Mouse (Mus musculus) adrenal gland (tissue): ENCODE data around the gene Gna12.

Experiments used
- intact Hi-C: fragments of 180-260 bp; cut with DNase I; formaldehyde crosslinking; loops from one replicate; pipeline ENCODE4 v1.15.1; 2025

Gene Gna12

DNA sequence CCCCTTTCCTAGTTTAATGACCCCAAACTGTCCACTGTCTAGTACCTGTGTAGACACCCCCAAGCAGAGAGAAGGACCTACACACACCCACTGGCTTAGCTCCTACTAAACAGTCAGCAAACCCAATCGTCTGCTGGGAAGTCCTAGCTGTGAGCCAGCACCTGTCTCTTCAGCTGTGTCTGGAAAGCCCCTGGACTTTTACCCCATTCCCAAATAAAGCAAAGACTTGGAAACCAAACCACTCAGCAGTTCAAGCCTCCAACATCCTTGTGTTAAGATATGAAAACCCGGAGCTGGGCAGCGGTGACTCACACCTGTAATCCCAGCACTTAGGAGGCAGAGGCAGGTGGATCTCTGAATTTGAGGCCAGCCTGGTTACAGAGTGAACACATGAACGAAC, 63.7 kb downstream of the Gna12 start:
- intact Hi-C loops = loop anchor here (5.0 kb wide), 1 partner anchor 61 kb away; no protein-coding TSS in a partner anchor

DNA sequence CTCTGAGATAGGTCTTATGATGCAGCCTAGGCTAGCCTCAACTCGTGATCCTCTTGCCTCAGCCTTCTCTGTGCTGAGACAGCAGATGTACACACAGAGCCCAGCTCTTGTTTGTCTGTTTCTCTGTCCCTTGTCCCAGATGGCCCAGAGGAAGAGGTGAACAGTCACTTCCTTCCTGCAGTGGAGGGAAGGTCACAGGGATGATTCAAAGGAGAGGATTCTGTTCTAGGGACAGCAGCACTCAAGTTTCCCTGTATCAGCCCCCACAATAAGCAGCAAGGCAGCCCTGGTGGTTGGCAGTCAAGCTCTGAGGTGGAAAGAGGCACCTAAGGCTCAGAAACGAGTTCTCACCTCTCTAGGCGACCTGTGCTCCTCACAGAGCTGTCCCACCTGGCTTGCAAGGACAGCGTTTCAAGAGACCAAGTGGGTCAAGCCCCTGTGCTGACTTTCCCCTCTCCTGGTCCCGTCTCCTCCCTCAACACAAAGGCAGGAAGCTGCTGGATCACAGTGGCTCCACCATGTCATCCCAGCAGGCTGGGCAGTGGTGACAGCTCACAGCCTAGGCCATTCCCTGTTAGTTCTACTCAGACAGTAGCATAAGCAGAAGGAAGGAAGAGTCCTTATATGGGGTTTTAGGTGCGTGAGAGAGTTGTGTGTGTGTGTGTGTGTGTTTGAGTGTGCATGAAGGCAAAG, 65.2 kb downstream of the Gna12 start:
- intact Hi-C loops = loop anchor here (5.0 kb wide), 1 partner anchor 62 kb away; no protein-coding TSS in a partner anchor

DNA sequence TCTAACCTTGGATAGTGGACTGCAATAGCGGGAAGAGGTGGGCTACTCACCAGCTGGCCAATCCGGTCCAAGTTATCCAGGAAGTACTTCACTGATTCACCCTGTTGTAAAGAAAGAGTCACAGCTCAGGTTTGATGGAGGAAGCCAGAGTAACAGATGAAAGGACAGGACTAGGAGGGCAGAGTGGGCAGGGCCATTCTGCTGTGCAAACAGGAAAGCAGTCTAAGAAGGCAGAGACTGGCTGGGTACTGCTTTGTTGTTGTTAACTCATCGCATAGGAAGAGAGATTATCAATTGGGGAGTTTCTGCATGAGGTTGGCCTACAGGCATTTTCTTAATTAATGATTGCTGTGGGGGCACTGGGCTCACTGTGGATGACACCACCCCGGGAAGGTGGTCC, 67.7 kb downstream of the Gna12 start:
- intact Hi-C loops = no loop called here

DNA sequence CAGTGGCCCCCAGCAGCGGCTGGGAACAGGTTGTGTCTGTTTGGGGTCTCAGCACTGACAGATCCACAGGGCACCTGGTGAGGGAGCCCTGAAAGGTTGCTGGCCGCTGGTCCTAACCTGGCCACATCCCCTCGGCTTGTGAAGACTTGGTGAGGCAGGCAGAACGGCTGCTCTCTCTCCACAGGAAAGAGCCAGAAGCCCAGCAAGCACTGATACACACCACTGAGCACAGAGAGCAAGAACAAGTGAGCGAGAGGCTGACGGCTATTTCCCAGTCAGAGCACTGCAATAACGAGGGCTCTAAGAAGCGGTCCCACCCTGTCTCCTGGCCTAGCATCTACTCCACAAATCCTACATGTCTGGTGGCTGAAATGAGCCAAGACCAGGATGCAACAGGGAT, 71.4 kb downstream of the Gna12 start:
- intact Hi-C loops = no loop called here

DNA sequence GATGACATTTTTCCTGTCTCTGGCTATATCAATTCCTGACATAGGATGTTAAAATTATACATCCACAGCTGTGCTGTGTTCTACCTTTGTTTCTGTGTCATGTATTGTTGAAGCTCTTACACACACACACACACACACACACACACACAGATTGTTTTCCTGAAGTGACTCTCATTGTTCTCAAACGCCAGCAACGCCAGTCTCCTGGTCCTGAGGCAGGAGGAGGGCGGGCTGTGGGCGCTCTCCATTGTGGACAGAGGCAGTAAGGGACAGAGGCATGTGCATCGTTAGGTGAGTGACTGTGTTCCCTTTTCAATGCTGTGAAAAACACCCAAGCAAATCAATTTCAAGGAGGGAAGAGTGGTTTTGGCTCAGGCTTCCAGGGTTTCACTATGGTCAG, 77.0 kb downstream of the Gna12 start:
- intact Hi-C loops = loop anchor here (2.0 kb wide), 1 partner anchor 212 kb away; no protein-coding TSS in a partner anchor

DNA sequence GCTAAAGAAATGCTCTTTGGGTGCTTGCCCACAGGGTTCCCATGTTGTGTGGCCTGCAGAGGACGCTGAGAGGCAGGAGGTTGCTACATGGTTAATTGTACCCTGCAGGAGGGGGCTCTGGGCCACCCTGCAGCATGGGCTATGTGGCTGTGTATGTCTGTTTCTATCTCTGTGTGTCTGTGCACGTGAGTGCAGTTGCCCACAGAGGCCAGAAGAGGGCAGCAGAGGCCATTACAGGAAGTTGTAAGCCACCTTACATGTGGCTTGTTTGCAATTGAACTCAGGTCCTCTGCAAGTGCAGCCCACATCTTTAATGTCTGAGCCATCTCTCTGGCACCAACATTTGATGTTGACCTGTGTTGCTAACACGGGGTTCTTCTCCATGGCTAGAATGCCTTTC, 77.6 kb downstream of the Gna12 start:
- intact Hi-C loops = loop anchor here (2.0 kb wide), 1 partner anchor 212 kb away; no protein-coding TSS in a partner anchor

DNA sequence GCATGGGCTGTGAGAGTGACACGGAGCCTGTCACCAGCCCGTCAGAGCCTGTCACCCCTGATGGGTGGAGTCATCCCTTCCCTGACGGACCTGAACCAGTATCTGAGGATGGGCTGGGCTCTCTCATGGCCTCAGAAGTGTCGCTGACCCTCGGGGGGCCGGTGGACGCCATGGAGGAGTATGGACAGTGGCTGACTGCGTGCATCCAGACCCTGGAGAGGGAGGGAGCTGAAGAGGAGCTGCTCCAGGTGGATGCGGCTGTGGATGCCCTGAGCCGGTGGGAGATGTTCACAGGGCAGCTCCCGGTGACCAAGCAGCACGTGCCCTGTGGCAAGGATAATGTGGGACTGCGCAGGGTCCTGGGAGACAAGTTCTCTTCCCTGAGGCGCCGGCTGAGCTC, 78.2 kb downstream of the Gna12 start:
- intact Hi-C loops = loop anchor here (2.0 kb wide), 1 partner anchor 211 kb away; no protein-coding TSS in a partner anchor

DNA sequence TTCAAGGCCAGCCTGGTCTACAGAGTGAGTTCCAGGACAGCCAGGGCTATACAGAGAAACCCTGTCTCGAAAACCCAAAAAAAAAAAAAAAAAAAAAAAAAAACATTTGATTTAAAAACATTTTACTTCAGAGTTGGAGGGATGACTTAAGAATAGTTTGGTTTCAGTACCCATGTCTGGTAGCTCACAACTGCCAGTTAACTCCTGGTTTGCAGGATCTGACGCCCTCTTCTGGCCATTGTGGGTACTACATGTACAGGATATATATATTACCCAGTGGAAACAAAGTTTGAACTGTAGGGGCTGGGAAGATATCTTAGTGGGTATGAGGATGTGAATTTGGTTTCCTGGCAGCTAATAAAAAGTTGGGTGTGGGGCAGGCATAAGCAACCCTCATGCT, 79.3 kb downstream of the Gna12 start:
- intact Hi-C loops = no loop called here

DNA sequence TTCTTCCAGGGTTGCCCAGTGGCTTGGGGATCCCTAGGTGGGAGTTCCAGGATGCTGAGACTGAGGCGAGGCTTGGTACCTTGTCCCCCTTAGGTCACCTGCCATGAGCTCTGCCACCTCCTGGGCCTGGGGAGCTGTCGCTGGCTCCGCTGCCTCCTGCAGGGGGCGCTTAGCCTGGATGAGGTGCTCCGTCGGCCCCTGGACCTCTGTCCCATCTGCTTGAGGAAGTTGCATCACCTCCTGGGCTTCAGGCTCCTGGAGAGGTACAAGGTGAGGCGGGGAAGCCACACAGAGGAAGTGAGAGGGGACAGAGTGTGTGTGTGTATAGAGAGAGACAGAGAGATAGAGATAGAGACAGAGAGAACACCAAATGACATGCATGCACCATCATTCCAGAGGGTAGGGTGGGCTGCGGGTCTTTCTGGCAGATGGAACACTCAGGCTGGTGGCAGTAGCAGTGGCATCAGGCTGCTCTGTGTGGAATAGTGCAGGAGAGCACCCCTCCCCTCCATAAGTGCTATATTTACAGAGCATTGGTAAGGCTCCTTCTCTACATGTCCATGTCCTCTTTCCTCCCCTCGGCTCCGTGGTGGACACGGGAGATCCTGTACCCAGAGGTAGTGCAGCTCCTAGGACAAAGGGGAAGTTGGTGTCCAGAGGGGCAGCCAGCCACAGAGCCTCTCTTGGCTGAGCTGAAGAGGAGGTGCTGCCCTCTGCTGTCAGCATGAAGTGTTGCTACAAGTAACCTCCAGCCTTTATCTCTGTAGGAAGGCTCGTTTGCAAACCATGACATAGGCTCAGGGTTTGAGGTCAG, 81.0 kb downstream of the Gna12 start:
- intact Hi-C loops = loop anchor here (5.0 kb wide), 1 partner anchor 42 kb away; the partner anchor contains the start of gene Brat1

DNA sequence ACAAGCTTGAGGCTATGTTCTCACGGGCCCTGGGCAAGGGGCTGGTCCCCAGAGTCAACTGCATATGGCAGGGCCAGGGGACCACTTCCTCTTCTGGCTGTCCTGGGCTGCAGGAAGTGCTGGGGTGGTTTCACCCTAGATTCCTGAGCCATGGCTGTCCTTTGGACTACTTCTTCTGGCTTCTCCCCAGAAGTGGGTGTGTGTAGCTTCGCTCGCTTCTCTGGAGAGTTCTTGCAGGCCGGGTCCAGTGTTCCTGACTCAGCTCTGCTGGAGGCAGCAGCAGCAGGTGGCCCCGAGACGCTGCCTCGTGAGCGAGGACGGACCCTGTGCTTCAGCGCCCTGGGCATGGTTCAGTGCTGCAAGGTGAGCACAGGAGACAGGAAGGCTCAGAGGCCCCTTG, 81.8 kb downstream of the Gna12 start:
- intact Hi-C loops = loop anchor here (5.0 kb wide), 1 partner anchor 41 kb away; the partner anchor contains the start of gene Brat1

DNA sequence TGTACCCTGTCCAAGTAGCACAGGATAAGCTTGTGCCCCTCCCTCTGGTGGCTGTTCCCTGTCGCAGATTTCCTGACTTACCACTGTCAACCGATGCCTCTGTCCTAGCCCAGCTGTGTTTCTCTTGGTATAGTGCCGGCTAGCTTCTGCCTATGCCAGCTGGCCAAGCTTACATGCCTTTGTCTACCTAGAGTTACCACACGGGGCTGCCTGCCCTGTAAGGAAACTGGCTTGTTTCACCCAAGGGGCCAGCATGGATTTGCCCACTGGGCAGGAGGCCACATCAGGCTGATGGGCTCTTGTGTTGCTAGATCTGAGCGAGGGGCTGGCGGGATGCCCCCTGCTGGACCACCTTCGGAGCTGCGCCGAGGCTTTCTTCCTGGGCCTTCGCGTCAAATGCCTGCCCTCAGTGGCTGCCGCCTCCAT, 86.5 kb downstream of the Gna12 start:
- intact Hi-C loops = no loop called here

DNA sequence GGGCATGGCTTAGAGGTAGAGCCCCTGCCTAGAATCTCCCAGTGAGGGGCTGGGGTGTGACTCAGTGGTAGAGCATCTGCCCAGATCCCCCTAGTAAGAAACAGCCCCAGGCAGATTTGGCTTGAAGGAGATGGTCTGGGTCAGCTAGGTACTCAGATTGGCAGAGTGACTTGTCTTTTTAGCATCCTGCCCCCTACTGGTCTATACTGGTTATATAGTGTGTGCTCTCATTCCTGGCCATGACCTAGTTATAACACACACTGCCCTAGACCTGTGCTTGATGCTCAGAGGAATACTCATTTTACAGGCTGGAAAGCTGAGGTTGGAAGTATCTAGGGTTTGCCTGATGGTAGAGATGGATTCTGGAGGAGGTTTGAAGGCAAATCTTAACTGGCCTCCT, 88.4 kb downstream of the Gna12 start:
- intact Hi-C loops = no loop called here

DNA sequence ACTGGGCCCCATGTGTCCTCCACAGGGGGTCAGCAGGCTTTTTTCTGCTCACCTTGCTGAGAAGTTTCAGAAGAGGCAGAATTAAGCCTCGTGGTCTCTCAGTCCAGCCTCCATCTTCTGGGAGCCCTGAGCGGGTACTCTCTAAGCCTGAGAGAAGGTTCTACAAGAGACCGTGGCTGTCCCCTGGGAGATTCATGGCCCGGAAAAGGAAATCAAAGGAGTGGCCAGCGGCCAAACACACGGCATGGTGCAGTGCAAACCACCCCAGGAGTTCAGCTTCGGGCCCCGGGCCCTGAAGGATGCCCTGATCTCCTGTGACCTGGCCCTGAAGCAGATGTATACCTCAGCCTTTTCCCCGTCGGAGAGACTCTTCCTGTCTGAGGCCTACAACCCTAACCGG, 89.2 kb downstream of the Gna12 start:
- intact Hi-C loops = no loop called here

DNA sequence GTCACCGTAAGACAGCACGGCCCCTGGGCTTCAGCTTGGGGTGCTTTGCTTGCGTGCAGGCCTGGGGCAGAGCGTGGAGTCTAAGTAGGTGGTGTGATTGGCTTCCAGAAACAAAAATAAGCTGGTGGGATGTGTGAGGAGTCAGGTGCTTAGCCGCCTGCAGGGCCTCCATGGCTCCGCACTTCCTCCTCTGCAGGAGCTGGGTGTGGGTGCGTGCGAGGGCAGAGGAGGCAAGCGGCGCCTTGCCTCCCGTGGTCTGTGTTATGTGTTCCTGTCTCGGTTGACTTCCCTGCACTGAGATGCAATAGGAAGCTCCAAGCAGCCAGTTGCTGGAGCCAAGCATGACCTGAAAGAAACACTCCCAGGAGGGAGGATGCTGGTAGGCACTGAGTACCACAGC, 90.4 kb downstream of the Gna12 start:
- intact Hi-C loops = no loop called here

DNA sequence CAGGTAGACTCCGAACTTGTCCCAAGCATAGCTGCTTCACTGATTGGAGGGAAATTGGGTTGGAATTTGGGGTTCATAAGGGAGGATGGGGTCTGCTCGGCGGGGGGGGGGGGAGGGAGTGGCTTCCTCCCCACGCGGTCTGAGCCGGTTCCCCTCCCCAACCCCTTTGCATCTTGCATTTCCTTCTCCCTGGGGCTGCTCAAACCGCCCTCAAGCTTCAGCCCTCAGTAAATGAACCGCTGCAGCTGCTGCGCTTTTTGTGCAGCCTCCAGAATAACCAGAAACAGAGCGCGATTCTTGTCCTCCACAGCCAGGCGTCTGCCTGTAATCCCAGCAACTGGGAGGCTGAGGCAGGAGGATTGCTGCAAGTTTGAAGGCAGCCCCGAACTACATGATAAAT, 94.1 kb downstream of the Gna12 start:
- intact Hi-C loops = no loop called here

DNA sequence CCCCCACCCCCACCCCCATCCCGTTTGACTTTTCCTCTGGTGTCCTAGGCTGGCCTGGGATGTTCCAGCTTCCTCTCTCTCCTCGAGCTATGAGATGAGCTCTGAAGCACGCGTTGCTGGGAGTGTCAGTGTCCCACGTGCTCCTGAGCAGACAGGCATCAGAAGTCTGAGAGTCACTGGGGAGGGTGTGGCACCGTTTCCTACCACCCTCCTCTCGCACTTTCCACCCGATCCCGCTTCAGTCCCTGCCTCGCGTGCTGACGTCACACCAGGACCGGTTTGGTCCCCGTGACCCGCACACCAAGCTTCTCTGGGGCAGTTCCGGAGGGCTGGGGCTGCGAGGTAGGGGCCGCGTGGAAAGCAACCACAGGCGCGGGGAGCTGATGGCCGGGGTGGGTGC, 94.9 kb downstream of the Gna12 start:
- intact Hi-C loops = no loop called here

DNA sequence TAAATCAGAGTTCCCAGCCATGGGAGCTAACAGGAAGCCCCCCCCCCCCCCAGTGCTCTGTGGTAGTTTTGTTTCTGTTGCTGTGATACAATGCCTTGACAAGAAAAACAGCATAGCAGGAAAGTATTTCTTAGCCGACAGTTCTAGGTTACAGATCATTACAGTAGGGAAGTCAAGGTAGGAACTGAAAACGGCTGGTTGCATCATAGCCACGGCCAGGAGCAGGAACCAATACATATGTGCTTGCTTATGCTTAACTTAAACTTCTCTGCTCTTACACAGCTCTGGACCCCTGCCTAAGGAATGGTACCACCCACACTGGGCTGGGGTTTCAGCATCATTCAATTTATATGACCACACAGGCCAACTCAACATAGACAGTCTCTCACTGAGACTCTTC, 96.9 kb downstream of the Gna12 start:
- intact Hi-C loops = no loop called here

DNA sequence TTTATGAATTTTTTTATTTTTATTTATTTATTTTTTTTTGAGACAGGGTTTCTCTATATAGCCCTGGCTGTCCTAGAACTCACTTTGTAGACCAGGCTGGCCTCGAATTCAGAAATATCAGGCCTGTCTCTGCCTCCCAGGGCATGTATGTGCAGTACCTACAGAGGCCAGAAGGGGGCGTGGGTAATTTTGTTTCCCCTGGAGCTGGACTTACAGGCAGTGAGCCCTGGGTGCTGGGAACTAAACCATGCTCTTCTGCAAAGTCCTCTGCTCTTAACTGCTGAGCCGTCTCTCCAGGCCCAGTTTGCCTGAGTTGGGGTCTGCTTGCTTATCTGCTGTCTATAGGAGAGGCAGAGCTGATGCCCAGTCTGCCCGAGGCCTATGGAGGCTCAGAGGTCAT, 98.0 kb downstream of the Gna12 start:
- intact Hi-C loops = no loop called here

DNA sequence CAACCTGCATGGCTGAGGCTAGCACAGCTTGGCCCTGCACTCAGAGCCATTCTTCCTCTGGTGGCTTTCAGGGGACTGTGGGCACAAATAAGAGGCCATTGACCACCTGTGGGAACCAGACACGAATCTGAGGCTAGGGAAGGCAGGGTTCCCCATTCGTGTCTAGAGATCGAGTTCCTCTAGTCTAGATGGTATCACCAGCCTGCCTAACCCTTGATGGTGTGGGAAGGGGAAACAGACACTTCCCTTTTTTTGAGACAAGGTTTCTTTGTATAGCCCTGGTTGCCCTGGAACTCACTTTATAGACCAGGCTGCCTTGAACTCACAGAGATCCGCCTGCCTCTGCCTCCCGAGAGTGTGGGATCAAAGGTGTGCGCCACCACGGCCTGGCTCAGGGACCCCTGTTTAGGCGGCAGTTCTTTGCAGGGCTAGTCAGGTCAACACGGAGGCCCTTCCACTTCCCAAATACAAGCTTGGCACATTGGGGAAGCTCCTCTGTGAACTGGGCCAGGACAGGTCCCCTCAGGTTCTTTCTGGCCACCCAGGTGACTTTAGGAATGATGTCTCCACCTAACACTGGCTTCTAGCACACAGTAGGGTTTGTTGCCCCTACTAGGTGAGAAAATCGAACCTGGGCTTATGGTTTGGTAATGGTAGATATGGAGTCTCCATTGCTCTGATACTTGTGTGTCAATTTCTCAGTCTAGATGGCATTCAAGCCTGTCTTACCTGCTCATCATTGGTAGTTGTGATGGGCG, 99.0 kb downstream of the Gna12 start:
- intact Hi-C loops = no loop called here

DNA sequence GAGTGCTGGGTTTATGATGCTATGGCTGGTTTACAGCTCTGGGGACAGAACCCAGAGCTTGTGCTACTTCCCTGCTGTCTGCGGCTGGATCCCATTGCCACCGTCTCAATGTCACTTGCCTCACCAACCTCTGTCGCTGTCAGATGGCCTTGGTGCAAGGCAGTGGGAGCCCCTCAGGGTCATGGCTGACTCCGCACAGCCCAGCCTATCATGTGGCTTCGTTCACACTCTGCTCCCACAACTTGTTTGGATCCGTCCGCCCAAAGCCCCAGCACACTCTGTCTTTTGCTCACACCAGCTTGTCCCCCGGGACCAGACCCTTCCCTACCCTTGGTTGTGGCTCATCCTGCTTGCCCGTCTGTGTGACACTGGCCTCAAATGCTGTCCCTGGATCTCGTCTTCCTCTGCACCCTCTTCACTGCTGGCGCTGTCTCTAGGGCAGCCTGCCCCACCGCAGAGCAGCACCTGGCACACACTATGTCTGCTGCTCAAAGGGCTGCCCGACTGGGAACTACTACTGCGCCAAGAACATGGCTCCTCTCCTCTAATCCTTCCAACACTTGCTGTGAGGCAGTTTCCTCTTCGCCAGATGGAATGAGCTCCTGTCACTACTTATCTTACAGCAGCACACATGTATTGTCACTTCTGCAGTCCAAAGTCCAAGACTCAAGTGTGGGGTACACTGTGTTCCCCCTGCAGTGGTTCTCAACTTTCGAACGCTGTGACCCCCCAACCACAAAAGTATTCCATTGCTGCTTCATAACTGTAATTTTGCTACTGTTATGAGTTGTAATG, 103.1 kb downstream of the Gna12 start:
- intact Hi-C loops = no loop called here
